21 mouse cellular contexts compared by ENCODE assay signal in the genomic region with DNA sequence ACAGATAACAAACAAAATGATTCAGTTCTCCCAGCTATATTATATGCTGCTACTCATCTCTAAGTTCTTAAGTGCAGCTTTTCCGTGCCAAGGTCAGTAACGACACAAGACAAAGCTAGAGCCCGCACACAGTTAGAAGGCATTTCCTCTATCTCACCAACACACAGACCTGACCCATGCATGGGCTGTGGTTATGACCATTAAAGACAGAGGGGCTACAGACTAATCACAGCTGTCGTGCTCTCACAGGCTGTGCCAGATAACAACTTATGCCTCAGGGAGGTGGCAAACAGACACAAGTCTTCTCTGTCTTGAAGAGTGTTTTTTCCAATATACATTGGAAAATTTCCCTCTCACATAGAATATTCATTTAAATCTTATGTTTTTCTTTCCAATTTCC. TPM values are rescaled to one million over a fixed set of nuclear protein-coding genes. Genes with fewer than 3 reads are reported as not detected.
DNase-seq lines count a peak whose midpoint lies in the region; ATAC-seq and TF ChIP-seq lines count a peak whose summit lies in the region.
"Had no signal": no experiment of that assay in that cellular context is flagged by ENCODE, and none has a peak within 500 bp of the region (broad histone marks: within the 10 kb centered on the region; RNA-seq: fewer than 3 reads in every experiment).

No protein-coding gene starts in this region.

- no peaks in the 10 kb centered on the region for H3K27me3 ChIP-seq in liver, postnatal 0 days (ENCODE audit: insufficient read depth, low read length)
- no peaks in the 10 kb centered on the region for H3K27me3 ChIP-seq in liver, embryonic 12.5 days (replicated peaks)
- H3K27me3 ChIP-seq: CH12.LX; embryonic facial prominence, embryonic 15.5 days; forebrain, embryonic 15.5 days; heart, embryonic 12.5 days; hindbrain, embryonic 15.5 days had no signal

- peak; percentile 11 for DNase-seq in liver
- no peak for DNase-seq in liver, postnatal 0 days
- peak; percentile 15 for DNase-seq in c-Kit-positive CD71-positive TER-119-positive erythroid progenitor cells, embryonic 14.5 days (ENCODE audit: low spot score)
- DNase-seq in embryo, embryonic 9.5 days (ENCODE audit: extremely low spot score) = no peak
- no peak for DNase-seq in thymus, postnatal 4 days
- no peak for DNase-seq in left cerebral cortex, adult 8-10 months (ENCODE audit: low spot score in 2 of 2)
- DNase-seq: adrenal gland, adult 8-10 months; adrenal gland, postnatal 36 days; cerebellum, adult 11-12 months; cerebellum, adult 9-10 months; cerebellum, postnatal 25 days; gastrocnemius, postnatal 10 days; heart, postnatal 36 days had no signal

- peaks cover 9% of the 10 kb centered on the region; the same call in 1 of the 2 replicates for H3K36me3 ChIP-seq in liver, postnatal 0 days (replicated peaks; ENCODE audit: insufficient read depth, low read length)
- H3K36me3 ChIP-seq in liver, embryonic 12.5 days = peaks cover 11% of the 10 kb centered on the region; the same call in 1 of the 2 replicates

- no peak for TF ChIP-seq CTCF in liver, postnatal 0 days (IDR thresholded peaks at IDR 0.05; ENCODE audit: low read depth)

- H3K9ac ChIP-seq in liver, postnatal 0 days (replicated peaks) = no peak overlapping the region
- no peak overlapping the region for H3K9ac ChIP-seq in liver, embryonic 12.5 days
- H3K9ac ChIP-seq: embryonic facial prominence, embryonic 15.5 days; forebrain, embryonic 15.5 days; heart, embryonic 12.5 days; hindbrain, embryonic 15.5 days had no signal

- H3K4me3 ChIP-seq in liver, postnatal 0 days (ENCODE audit: low read depth, low read length) = no peak overlapping the region
- no peak overlapping the region for H3K4me3 ChIP-seq in liver, embryonic 12.5 days
- H3K4me3 ChIP-seq: embryonic facial prominence, embryonic 15.5 days; erythroblast, embryonic 14.5 days; forebrain, embryonic 15.5 days; heart, embryonic 12.5 days; hindbrain, embryonic 15.5 days had no signal

- no peaks in the 10 kb centered on the region for H3K9me3 ChIP-seq in liver, postnatal 0 days (ENCODE audit: low read length)
- H3K9me3 ChIP-seq in liver, embryonic 12.5 days (replicated peaks) = no peaks in the 10 kb centered on the region
- H3K9me3 ChIP-seq: embryonic facial prominence, embryonic 15.5 days; forebrain, embryonic 15.5 days; heart, embryonic 12.5 days; hindbrain, embryonic 15.5 days had no signal

- no peak overlapping the region for H3K4me2 ChIP-seq in liver, postnatal 0 days (ENCODE audit: low read depth, low read length)
- H3K4me2 ChIP-seq in liver, embryonic 12.5 days = no peak overlapping the region
- H3K4me2 ChIP-seq: embryonic facial prominence, embryonic 15.5 days; forebrain, embryonic 15.5 days; heart, embryonic 12.5 days; hindbrain, embryonic 15.5 days had no signal

- ATAC-seq in liver, postnatal 0 days = no peak
- ATAC-seq in liver, embryonic 12.5 days = peak; percentile 72
- ATAC-seq in megakaryocyte progenitor cell, adult 5-6 weeks (replicated peaks; ENCODE audit: poor library complexity) = peak; percentile 50
- ATAC-seq: forebrain, embryonic 15.5 days had no signal

- H3K4me1 ChIP-seq in liver, postnatal 0 days (ENCODE audit: insufficient read depth) = no peaks in the 10 kb centered on the region; the same call in 1 of the 2 replicates
- H3K4me1 ChIP-seq in liver, embryonic 12.5 days = peaks cover 18% of the 10 kb centered on the region
- H3K4me1 ChIP-seq: embryonic facial prominence, embryonic 15.5 days; forebrain, embryonic 15.5 days; heart, embryonic 12.5 days; hindbrain, embryonic 15.5 days had no signal

- H3K27ac ChIP-seq in liver, postnatal 0 days (ENCODE audit: low read depth) = no peak overlapping the region
- H3K27ac ChIP-seq in liver, embryonic 12.5 days = no peak overlapping the region
- H3K27ac ChIP-seq: embryonic facial prominence, embryonic 15.5 days; forebrain, embryonic 15.5 days; hindbrain, embryonic 15.5 days had no signal

- no peak for TF ChIP-seq EP300 in liver, postnatal 0 days (IDR thresholded peaks at IDR 0.05; ENCODE audit: low read depth)

- WGBS in liver, postnatal 0 days (ENCODE audit: insufficient replicate concordance) = 33% methylated on average over 4 of the region's 4 CpGs
- 23% methylated on average over 4 of the region's 4 CpGs for WGBS in liver, embryonic 12.5 days (ENCODE audit: insufficient replicate concordance)

RNA-seq across cellular contexts. Expression of gene Dcun1d1, which starts 27.7 kb away (rescaled TPM):
- 77.0 and 77.5 TPM in 2 replicates for polyA plus RNA-seq in liver, postnatal 0 days (2015; fragmentation: Nextera tagmentation; extraction: Ambion mirVana)
- 92.7 and 96.5 TPM in 2 replicates for polyA plus RNA-seq in liver, embryonic 12.5 days (2016; fragmentation: Nextera tagmentation; extraction: Ambion mirVana)
- 134 and 137 TPM in 2 replicates for total RNA-seq in megakaryocyte progenitor cell, adult 5-6 weeks (2015)
- total RNA-seq in megakaryocyte progenitor cell, adult 5-6 weeks (2017) = 145 and 219 TPM in 2 replicates
- 10 to 100 TPM; 67.1 to 84.1 (median 77.7) TPM for total RNA-seq in left cerebral cortex, adult 8-10 months (2022)

RNA-seq across cellular contexts. Expression of gene Mccc1, which starts 35.5 kb away (rescaled TPM):
- polyA plus RNA-seq in liver, postnatal 0 days (2015; fragmentation: Nextera tagmentation; extraction: Ambion mirVana) = 15.2 and 15.5 TPM in 2 replicates
- polyA plus RNA-seq in liver, embryonic 12.5 days (2016; fragmentation: Nextera tagmentation; extraction: Ambion mirVana) = 15.3 and 18.2 TPM in 2 replicates
- 23.9 and 30.8 TPM in 2 replicates for total RNA-seq in megakaryocyte progenitor cell, adult 5-6 weeks (2015)
- 12.8 and 17.8 TPM in 2 replicates for total RNA-seq in megakaryocyte progenitor cell, adult 5-6 weeks (2017)
- 10 to 100 TPM; 32.5 to 46.1 (median 34.5) TPM for total RNA-seq in left cerebral cortex, adult 8-10 months (2022)

Comparison
In these comparisons a context has a peak if more than half of its experiments do, and no peak if none do; other contexts are left out.
1. DNase-seq: peak in liver (single experiment) and c-Kit-positive CD71-positive TER-119-positive erythroid progenitor cells, embryonic 14.5 days (single experiment); none in liver, postnatal 0 days (single experiment), embryo, embryonic 9.5 days (single experiment), thymus, postnatal 4 days (single experiment) and left cerebral cortex, adult 8-10 months (0 of 2).